Mouse (Mus musculus): ENCODE results near the gene Slc35e3.

The Slc35e3 gene

DNA sequence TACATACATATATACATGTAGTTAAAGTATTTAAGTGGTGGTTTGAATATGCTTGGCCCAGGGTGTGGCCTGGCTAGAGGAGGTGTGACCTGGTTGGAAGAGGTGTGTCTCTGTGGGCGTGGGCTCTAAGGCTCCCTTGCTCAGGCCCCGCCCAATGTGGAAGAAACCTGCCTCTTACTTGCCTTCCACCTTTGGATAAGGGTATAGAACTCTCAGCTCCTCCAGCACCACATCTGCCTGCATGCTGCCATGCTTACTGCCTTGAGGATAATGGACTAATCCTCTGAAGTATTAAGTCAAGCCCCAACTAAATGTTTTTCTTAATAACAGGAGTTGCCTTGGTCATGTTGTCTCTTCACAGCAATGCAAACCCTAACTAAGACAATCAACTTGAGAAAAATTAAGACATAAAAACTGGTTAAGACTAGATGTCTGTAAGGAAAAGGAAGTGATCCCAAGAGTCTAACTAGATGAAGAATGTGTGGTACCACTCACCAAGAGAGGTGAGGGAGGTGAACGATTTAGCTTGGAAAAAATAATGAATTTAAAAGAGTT is 48.5 kb downstream of the Slc35e3 start:
- no peak for DNase-seq (ENCODE audit: low spot score)

DNA sequence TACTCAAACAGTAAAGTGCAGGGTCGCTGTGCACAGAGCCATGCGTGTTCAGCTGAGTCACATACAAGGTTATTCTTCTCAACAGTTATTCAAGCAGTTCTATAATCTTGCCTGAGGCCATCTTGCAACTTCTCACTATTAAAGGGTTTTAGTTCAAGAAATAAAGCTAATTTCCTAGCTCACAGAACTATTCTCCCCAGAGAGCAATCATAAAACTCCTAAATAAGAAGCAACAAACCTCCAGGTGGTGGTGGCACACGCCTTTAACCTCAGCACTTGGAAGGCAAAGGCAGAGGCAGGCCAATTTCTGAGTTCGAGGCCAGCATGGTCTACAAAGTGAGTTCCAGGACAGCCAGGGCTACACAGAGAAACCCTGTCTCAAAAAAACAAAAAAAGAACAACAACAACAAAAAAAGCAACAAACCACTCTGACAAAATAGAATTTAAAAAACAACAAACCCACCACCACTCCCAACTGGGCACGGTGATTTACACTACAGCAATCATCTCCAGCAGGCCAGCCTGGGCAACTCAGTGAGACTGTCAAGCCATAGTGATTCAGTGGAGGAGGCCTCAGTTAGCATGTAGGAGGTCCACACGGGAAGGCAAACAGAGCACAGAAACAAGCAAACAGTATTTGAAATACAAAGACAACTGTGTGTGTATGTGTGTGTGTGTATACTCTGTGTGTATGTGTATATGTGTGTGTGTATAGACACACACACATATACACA is 49.2 kb downstream of the Slc35e3 start:
- DNase-seq (ENCODE audit: low spot score), result no peak

DNA sequence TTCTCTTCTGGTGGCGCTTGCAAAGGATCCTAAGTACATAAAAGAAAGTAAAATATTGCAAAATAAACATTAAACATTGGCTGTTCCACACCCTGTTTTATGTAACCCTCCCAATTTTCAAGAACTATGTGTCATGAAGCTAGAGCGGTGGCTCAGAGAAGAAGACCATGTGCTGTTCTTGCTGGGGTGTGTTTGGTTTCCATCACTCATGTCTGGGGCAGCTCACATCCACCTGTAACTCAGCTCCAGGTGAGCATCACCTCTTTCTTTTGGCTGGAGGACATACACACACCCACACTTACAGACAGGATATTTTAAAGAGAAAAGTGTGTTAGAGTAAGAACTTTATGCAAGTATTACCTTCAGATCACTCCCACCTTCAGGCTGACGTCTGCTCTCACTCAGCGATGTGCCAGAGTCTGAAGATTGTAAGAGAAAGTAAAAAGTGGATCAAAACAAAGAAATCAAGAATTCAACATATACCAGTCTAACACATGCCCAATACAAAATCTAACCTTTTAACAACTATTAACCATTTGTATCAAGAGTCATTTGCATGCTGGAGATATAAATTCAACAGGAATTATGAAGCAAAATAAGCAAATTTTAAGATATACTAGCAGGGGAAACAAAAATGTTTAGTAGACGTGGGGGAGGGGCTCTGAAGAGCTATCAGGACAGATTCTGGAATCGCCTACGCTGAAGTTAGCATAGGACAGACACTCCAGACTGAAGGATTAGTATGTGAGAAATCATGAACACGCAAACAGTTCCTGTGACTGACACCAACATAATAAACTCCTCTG is 49.9 kb downstream of the Slc35e3 start:
- DNase-seq (ENCODE audit: low spot score), result no peak

DNA sequence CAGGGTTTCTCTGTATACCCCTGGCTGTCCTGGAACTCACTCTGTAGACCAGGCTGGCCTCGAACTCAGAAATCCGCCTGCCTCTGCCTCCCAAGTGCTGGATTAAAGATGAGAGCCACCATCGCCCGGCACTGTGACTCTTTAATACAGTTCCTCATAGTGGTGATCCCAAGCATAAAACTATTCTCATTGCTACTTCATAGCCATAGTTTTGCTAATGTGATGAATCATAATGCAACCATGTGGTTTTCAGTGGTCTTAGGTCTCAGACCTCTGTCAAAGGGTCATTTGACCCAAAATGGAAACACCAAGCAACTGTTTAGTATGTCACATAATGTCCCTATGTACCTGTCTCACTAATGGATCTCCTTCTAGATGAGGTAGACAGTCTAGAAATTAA is 50.6 kb downstream of the Slc35e3 start:
- DNase-seq (ENCODE audit: low spot score), result no peak

DNA sequence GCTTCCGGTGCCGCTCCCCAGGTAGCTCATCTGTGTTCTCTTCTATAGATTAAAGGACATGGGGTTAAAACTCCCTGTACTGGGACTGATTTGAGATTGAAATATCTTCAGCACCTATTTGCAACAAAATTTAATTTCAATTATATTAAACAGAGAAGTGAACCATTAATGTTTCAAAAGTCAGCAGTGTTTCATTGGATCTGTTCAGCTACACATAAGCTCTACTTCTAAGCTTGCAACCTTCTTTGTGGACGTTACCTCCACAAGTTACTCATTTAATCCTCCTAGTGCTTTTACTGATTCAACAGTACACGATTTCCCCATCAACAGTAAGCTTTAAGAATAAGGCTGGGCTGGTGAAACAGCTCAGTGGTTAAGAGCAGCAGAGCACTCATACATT is 51.1 kb downstream of the Slc35e3 start:
- DNase-seq (ENCODE audit: low spot score), result no peak

DNA sequence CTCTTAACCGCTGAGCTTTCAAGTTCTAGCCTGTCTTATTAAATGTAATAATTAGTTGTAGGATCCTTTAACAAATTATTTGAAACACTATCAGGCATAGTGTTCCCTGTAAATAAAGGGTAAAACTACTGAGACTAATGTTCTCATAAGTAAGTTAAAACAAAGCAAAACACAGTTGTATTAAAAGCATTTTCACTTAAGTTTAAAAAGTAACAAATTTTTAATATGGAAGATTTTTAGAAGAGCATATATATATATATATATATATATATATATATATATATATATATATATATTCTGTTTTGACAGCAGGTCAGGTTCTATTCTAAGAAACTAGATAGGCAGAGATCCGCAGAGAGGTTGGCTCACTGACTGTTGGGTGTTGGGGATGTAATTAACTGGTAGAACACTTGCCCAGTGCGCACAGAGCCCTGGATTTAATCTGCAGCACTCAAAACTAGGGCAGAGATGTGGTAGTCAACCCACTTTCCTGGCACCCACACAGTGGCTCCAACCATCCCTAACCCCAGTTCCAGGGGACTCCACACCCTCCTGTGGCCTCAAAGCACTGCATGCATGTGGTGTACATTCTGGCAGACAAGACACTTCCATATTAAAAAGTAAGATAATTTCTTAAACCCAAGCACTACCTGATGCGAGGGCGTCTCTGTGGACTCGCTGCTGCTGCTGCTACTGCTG is 51.8 kb downstream of the Slc35e3 start:
- no peak for DNase-seq (ENCODE audit: low spot score)

DNA sequence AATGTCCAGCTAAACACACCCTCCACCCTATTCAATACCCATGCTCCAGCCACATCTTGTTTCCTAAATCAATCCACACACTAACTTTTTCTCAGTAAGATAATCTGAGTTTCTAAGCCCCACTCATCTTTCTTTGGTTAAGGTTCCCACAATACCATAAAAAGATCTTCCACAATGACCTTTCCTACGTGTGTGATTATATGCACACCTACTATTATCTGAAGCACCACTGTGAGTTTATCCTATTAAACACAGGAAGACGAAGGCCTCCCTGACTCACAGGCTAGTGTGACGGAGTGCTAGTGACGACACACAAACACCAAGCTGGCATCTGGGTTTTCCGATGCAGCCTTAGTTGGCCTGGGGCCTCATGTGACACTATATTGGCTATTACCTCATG is 53.2 kb downstream of the Slc35e3 start:
- DNase-seq (ENCODE audit: low spot score), result no peak

DNA sequence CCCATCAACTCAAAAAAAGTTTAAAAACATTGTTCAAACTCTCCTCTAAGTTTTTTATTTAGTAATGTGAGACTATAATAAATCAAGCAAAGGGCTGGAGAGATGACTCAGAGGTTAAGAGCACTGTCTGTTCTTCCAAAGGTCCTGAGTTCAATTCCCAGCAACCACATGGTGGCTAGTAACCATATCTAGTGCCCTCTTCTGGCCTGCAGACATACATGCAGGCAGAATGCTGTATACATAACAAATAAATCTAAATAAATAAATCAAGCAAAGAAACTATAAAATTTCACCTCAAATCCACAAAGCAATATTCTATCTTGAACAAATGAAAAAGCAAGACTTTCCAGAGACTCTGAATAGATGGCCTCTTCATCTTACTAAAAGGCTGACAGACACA is 54.0 kb downstream of the Slc35e3 start:
- DNase-seq (ENCODE audit: low spot score), result no peak

DNA sequence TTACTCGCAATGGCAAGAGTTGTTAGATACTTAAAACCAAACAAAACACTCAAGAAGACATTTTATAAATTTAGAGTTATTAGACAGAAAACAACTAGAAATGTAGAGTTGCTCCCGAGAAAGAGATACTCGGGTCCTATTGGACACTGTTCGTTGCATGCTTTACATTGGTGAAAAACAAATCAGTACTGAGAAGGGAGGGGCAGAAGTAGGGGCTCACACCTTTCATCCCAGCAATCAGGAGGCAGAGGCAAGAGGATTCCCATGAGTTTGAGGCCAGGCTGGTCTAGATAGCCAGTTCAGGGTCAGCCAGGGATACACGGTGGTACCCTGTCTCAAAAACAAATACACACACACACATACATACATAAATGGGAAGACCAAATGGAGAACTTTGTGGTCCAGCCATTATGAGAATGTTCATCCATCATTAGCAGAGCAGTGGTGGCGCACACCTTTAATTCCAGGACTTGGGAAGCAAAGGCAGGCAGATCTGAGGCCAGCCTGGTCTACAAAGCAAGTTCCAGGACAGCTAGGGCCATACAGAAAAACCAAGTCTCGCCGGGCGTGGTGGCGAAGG is 54.7 kb downstream of the Slc35e3 start:
- DNase-seq (ENCODE audit: low spot score), result no peak

DNA sequence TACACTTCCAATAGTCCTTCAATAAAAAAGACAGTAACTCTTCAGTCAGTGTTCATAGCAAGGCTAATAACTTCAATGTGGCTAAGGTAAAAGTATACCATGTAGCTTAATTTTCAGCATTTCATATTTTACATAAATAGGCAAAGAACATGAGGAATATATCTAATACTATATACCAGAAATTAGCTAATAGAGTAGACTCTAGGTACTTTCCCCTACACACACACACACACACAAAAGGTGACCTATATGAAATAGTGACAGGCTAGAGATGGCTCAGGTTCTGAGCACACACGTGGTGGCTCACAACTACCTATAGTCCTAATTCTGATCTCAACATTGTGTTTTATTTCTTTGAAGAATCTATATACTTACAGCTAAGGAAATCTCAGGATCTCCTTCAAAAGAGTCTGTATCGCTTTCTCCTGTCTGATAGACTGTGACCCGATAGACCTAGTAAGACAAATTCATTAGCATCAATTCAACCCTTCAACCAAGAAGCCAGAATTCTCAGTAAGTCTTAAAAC is 55.3 kb downstream of the Slc35e3 start:
- no peak for DNase-seq (ENCODE audit: low spot score)

DNA sequence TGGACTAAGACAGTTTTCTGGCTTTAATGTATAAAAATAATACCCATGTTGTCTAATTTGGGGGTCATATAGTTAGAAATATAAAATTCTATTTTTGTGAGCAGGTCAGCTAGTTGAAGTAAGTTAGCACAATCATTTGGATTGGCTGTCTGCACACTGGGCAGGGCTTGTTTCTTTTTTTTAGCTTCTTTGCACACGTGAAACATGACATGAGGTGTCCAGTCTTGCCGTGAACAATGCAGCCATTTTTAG is 56.1 kb downstream of the Slc35e3 start:
- DNase-seq (ENCODE audit: low spot score), result no peak

DNA sequence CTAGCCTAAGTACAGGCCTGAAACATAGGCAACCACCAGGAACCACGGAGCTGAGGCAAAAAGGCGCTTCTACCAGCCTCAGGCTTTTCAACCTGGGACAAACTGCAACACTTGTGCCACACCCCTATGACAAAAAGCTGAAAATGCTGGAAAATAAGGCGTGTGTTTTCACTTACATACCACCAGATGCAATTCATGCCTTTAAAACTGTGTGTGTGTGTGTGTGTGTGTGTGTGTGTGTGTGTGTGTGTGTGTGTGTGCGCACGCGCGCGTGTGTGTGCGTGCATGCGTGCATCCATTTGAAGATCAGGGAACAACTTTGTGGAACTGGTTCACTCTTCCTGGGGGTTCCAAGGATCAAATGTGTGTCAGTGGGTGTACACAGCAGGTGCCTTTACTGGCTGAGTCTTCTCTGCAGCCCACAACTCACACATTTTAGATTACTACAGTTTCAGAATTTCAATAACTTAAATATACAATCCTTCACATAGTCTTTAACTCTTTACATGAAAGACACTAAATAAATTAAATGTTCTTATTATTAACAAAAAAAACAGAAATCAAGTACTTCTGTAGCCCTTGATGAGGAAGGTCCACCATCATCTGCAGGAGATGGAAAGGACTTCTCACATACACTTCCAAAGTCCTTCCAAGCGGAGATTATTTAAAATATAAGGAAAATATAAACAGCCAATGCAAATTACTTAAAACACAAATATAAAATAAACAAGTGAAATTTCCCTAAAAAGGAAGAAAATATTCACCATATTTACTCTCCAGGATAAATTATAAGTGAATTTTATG is 56.7 kb downstream of the Slc35e3 start:
- DNase-seq (ENCODE audit: low spot score), result no peak

DNA sequence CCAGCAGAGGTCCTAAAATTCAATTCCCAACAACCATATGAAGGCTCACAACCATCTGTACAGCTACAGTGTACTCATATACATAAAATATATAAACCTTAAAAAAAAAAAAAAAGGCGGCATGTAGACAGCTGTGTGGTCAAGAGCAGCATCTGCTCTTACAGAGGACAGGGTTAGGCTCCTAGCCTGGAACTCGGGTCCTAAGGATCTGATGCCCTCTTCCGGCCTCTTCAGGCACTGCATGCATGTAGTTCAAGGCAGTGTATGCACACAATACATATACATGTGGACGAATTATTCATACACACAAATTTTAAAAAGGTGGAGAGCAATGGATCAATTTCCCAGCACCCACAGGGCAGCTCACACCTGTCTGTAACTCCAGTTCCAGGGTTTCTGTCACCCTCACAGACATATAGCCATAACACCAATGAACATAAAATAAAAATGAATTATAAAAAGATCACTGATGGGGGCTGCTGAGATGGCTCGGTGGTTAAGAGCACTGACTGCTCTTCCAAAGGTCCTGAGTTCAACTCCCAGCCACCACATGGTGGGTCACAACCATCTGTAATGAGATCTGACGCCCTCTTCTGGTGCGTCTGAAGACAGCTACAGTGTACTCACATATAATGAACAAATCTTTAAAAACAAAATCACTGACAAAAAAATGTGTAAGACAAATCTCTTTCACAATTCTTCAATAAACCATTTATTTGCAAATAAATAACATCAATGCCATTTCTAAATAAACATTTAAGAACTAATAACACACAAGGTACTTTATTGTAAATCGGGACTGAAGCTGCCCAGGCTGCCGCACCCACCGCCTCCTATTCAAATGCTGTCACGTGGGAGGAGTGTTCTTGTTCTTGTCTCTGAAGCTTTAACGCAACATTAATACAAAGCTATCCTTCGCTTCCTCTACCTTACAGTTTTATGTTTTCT is 57.7 kb downstream of the Slc35e3 start:
- DNase-seq (ENCODE audit: low spot score), result no peak

DNA sequence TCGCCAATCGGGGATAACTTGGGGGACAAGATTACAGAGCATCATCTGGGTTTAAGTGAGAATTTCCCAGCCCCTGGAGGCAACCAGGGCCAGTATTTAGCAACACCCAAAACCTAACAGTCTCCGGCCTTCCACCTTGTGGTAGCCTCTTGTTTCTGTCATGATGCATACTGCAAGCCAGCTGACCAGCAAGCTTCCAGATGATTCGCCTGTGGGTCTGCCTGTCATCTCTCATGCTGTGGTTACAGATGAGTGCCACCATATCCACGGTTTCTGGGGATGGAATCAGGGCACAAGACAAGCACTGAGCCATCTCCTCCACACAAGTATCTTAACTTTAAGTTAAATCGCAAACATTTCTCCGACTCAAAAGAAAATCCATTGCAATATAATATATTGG is 58.6 kb downstream of the Slc35e3 start:
- DNase-seq (ENCODE audit: low spot score), result no peak

DNA sequence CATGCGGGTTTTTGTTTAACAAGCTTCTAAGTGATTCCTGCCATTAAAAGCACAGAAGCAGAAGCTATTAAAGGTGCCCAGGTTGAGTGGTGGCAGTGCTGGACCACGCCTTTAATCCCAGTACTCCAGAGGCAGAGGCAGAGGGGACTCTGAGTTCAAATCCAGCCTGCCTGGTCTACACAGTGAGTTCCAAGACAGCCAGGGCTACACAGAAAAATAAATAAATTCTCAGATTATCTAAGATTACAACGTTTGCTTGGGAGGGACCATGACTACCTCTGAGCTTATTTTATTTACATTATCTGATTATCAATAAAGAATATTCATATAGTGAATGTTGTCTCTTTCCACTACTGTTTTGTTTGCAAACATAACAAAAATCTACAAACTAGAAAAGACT is 59.1 kb downstream of the Slc35e3 start:
- DNase-seq (ENCODE audit: low spot score), result no peak

DNA sequence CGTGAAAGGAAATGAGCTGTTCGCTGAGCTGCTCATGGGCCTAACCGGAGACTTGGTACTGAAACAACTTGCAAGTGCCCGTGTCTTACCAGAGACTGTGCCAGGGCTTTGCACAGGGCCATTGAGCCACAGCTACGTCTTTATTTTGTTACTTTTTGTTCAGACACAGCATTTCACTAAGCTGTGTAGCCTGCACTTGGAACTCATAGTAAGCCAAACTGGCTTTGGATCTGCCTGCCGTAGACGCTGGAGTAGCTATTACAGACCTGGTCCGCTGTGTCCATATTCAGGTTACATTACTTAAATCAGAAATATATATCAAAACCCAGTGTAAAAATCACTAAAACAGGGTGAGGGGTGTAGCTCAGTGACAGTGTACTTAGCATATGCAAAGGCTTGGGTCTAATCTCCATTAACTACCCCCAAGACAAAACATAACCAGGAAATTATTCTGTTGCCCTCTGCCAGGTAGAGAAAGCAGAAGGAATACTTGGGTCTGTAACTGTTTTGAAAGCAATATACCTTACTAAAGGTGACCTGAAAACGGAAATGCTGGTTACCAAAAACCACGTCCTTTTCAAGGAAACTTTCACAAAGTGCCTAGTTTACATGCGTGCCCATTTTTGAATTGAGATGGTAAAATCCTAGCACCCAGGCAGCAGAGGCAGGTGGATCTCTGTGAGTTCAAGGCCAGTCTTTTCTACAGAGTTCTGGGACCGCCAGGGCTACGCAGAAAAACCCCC is 60.1 kb downstream of the Slc35e3 start:
- DNase-seq (ENCODE audit: low spot score), result no peak

DNA sequence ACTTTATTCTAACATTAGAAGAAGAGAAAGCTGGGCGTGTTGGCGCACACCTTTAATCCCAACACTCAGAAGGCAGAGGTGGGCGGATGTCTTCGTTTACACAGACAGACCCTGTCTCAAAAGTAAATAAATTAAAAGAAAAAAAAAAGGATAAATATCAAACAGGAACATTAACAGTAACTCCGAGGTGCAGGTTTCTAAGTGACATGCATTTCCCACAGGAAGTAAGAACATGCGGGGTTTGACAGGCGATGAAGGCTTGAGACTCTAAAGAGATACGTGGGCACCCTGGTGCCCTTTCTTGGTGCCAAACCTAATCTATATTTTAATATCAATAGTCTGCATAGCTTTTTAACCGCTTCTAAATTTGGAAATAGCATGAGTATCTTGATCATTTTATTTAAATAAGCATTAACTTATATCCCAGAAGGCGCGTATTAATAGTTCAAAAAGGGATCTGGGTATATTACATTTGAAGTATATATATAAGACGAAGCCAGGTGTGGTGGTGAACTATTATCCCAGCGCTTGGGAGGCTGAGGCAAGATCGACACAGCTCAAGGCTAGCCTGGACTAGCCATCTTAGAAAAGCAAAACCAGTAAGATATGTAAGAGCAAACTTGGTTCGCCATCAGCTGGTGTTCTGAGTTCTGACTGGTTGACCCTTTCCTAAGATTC is 60.9 kb downstream of the Slc35e3 start:
- no peak for DNase-seq (ENCODE audit: low spot score)

DNA sequence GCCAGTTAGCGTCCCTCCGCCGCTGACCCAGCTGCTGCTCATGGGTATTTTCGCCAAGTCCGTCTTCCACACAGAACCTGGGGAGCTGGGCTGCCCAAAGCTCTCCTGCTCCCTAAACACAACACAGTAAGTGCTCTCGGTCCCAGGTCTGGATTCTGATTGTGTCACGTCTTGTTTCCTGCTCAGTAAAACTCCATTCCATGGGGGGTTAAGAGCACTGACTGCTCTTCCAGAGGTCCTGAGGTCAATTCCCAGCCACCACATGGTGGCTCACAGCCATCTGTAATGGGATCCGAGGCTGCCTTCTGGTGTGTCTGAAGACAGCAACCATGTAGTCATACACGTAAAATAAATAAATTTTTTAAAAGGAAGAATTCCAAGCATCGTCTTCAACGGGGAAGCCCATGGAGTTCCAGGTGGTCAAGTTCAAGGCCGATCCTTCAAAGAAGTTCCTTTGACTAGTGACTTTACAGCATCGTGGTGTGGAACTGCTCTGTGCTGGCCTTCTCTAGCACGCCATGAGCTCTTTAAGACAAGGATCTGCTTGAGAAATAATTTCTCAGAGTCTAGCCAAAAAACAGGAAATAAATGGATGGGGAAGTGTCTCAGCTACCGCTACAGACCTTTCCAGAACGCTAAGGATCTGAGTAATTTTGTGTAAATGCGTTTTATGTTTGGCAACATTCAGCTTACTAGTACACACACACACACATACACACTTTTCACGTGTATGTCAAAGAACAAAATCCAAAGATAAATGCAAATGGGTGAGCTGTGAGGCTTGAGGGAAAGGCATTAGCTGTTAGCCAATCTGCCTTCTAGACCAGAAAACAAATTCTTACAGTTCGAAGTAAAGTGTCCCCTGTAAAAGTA is 61.6 kb downstream of the Slc35e3 start:
- no peak for DNase-seq (ENCODE audit: low spot score)

Data from yolk sac, embryonic 10.5 days (tissue).